In the genomic region with DNA sequence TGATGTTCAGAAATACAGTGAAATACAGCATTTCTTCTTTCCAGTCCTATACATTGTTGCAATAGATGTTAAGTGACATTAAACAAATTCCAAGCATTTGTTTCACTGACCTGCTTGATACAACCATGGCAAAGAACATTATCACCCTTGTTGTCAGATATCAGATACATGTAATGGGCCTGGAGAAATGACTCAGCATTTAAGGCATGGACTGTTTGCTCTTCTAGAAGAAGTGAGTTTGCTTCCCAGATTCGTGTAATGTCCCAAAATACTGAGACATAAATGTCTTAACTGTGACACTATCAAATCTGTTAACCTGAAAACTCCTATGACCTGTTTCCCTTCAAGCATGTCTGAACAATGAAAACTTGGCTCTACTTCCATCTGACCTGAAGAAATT, we compare ENCODE assay signal across 21 mouse cellular contexts. TPM values are rescaled to one million over a fixed set of nuclear protein-coding genes. Genes with fewer than 3 reads are reported as not detected.
DNase-seq lines count a peak whose midpoint lies in the region; TF ChIP-seq lines count a peak whose summit lies in the region.
"Had no signal": no experiment of that assay in that cellular context is flagged by ENCODE, and none has a peak within 500 bp of the region (broad histone marks: within the 10 kb centered on the region; RNA-seq: fewer than 3 reads in every experiment).

No protein-coding gene starts in this region.

- peak overlapping the region; percentile 66; the same call in 1 of the 2 replicates for H3K27ac ChIP-seq in spleen, adult 2 months (ENCODE audit: insufficient read depth, low read length)
- no peak overlapping the region for H3K27ac ChIP-seq in MEL (ENCODE audit: control insufficient read depth, low read depth, low read length)
- H3K27ac ChIP-seq in kidney, adult 2 months (ENCODE audit: insufficient read depth, low read depth, low read length), result no peak overlapping the region
- H3K27ac ChIP-seq: embryonic facial prominence, embryonic 13.5 days; embryonic facial prominence, embryonic 15.5 days; forebrain, embryonic 10.5 days; forebrain, embryonic 12.5 days had no signal

- TF ChIP-seq POLR2A in spleen, adult 2 months (IDR thresholded peaks at IDR 0.05; ENCODE audit: low read depth, low read length), result no peak
- TF ChIP-seq POLR2A in MEL (IDR thresholded peaks at IDR 0.05; ENCODE audit: control insufficient read depth in 1 of 2, insufficient read depth in 1 of 2, low read depth in 1 of 2, low read length in 2 of 2, poor library complexity in 1 of 2), result no peak
- no peak for TF ChIP-seq POLR2A in kidney, adult 2 months (IDR thresholded peaks at IDR 0.05; ENCODE audit: low read depth, low read length)

- H3K9me3 ChIP-seq in MEL (replicated peaks; ENCODE audit: insufficient read depth, low read length), result no peaks in the 10 kb centered on the region
- H3K9me3 ChIP-seq: embryonic facial prominence, embryonic 13.5 days; embryonic facial prominence, embryonic 15.5 days; forebrain, embryonic 10.5 days; forebrain, embryonic 12.5 days; G1E had no signal

- TF ChIP-seq EP300 in MEL (IDR thresholded peaks at IDR 0.05; ENCODE audit: low read depth in 1 of 2, low read length in 2 of 2), result peak in 1 of 2 experiments; percentile 30; a peak in 1 of 4 replicates

- intact Hi-C loops in left cerebral cortex, postnatal 25 days (cut with DNase I), result no loop called here

- H3K4me3 ChIP-seq in spleen, adult 2 months (ENCODE audit: extremely low read depth, insufficient read depth, insufficient read length), result no peak overlapping the region
- no peak overlapping the region for H3K4me3 ChIP-seq in MEL (ENCODE audit: control insufficient read depth in 1 of 2, insufficient read depth in 1 of 2, low read depth in 2 of 2, low read length in 2 of 2)
- no peak overlapping the region for H3K4me3 ChIP-seq in kidney, adult 2 months (ENCODE audit: insufficient read depth, low read depth, low read length)
- H3K4me3 ChIP-seq: embryonic facial prominence, embryonic 13.5 days; embryonic facial prominence, embryonic 15.5 days; erythroblast, embryonic 14.5 days; forebrain, embryonic 10.5 days; forebrain, embryonic 12.5 days had no signal

- peaks cover 6% of the 10 kb centered on the region; the same call in 1 of the 2 replicates for H3K36me3 ChIP-seq in spleen, adult 2 months (ENCODE audit: control insufficient read depth, insufficient read depth, low read length)
- peaks cover 0 to 9% of the 10 kb centered on the region in 2 experiments; a peak in 2 of 4 replicates for H3K36me3 ChIP-seq in MEL (ENCODE audit: control insufficient read depth in 1 of 2, insufficient read depth in 2 of 2, low read length in 2 of 2)
- no peaks in the 10 kb centered on the region for H3K36me3 ChIP-seq in kidney, adult 2 months (ENCODE audit: control insufficient read depth, insufficient read depth, low read length)
- H3K36me3 ChIP-seq: embryonic facial prominence, embryonic 13.5 days; embryonic facial prominence, embryonic 15.5 days; forebrain, embryonic 10.5 days; forebrain, embryonic 12.5 days; G1E had no signal

- no peak for TF ChIP-seq RAD21 in MEL (IDR thresholded peaks at IDR 0.05; ENCODE audit: low read depth, low read length)

- H3K27me3 ChIP-seq in spleen, adult 2 months (ENCODE audit: control insufficient read depth, insufficient read depth, low read length), result no peaks in the 10 kb centered on the region
- H3K27me3 ChIP-seq in MEL (ENCODE audit: control insufficient read depth in 1 of 2, insufficient read depth in 2 of 2, low read length in 2 of 2), result no peaks in the 10 kb centered on the region
- H3K27me3 ChIP-seq in kidney, adult 2 months (replicated peaks; ENCODE audit: control insufficient read depth, insufficient read depth, low read length), result no peaks in the 10 kb centered on the region
- H3K27me3 ChIP-seq: embryonic facial prominence, embryonic 13.5 days; embryonic facial prominence, embryonic 15.5 days; forebrain, embryonic 12.5 days had no signal

- H3K79me2 ChIP-seq in MEL (ENCODE audit: control insufficient read depth, insufficient read depth, low read length, poor library complexity), result no peaks in the 10 kb centered on the region

- H3K9ac ChIP-seq in MEL (ENCODE audit: control insufficient read depth, low read depth, low read length, poor library complexity, severe bottlenecking), result no peak overlapping the region
- H3K9ac ChIP-seq: embryonic facial prominence, embryonic 13.5 days; embryonic facial prominence, embryonic 15.5 days; forebrain, embryonic 12.5 days had no signal

- 62% methylated on average over 1 of the region's 1 CpGs for WGBS in spleen, adult 2 months
- 60% methylated on average over 1 of the region's 1 CpGs for WGBS in kidney, adult 2 months

- peaks cover 29% of the 10 kb centered on the region for H3K4me1 ChIP-seq in spleen, adult 2 months (ENCODE audit: control insufficient read depth, insufficient read depth, insufficient read length)
- H3K4me1 ChIP-seq in MEL (ENCODE audit: control insufficient read depth in 1 of 2, insufficient read depth in 2 of 2, low read length in 2 of 2), result peaks cover 5 to 11% of the 10 kb centered on the region in 2 experiments; a peak in 3 of 4 replicates
- no peaks in the 10 kb centered on the region for H3K4me1 ChIP-seq in kidney, adult 2 months (ENCODE audit: control insufficient read depth, insufficient read depth, low read length)
- H3K4me1 ChIP-seq: embryonic facial prominence, embryonic 13.5 days; embryonic facial prominence, embryonic 15.5 days; forebrain, embryonic 10.5 days; forebrain, embryonic 12.5 days had no signal

- DNase-seq in spleen, adult 2 months (ENCODE audit: low read depth in 1 of 2, low spot score in 2 of 2), result no peak
- DNase-seq in spleen, postnatal 14 days (ENCODE audit: low spot score in 2 of 2), result no peak
- DNase-seq in MEL (ENCODE audit: low read depth, low spot score), result no peak
- no peak for DNase-seq in kidney, adult 2 months
- DNase-seq in left cerebral cortex, postnatal 25 days (ENCODE audit: low spot score in 2 of 2), result no peak
- DNase-seq: adrenal gland, adult 2 months; adrenal gland, postnatal 10 days; adrenal gland, postnatal 25 days; cerebellum, adult 11 months; cerebellum, adult 18-20 months; cerebellum, adult 8-10 months; cerebellum, adult 9-11 months; cerebellum, postnatal 14 days; cerebellum, postnatal 36 days; embryo, embryonic 11 days had no signal

- TF ChIP-seq CTCF in spleen, adult 2 months (IDR thresholded peaks at IDR 0.05; ENCODE audit: extremely low read depth, insufficient read depth, insufficient read length, insufficient replicate concordance), result no peak
- no peak for TF ChIP-seq CTCF in MEL (IDR thresholded peaks at IDR 0.05 in 2 of 3, conservative IDR thresholded peaks at IDR 0.05 in 1 of 3; ENCODE audit: control insufficient read depth in 1 of 3, insufficient read depth in 1 of 3, low read depth in 2 of 3, low read length in 3 of 3, poor library complexity in 1 of 3, severe bottlenecking in 1 of 3)
- TF ChIP-seq CTCF in kidney, adult 2 months (conservative IDR thresholded peaks at IDR 0.05; ENCODE audit: insufficient read depth, insufficient read length, low read depth, low read length), result no peak

TF ChIP-seq in MEL, 35 proteins besides CTCF, POLR2A, EP300 and RAD21:
- TF ChIP-seq GATA1 (IDR thresholded peaks at IDR 0.05; ENCODE audit: low read depth, low read length), result peak; percentile 39; the same call in 1 of the 2 replicates
- TF ChIP-seq KAT2A (conservative IDR thresholded peaks at IDR 0.05; ENCODE audit: low read depth, low read length), result no peak
- TF ChIP-seq GABPA (IDR thresholded peaks at IDR 0.05; ENCODE audit: low read depth, low read length), result peak; percentile 72; the same call in 1 of the 2 replicates
- TF ChIP-seq MAFK (IDR thresholded peaks at IDR 0.05; ENCODE audit: borderline replicate concordance, low read depth, low read length), result peak; percentile 18; the same call in 1 of the 2 replicates

RNA-seq across cellular contexts. Expression of a gene that starts 52.6 kb away (rescaled TPM):
- polyA plus RNA-seq in spleen, adult 2 months (2012; rRNA removed), result 12.7 and 15.1 TPM in 2 replicates
- 188 and 238 TPM in 2 replicates for total RNA-seq in MEL (2012; rRNA removed)
- 100 to 1,000 TPM in 1 of 2 experiments, 10 to 100 TPM in 1; 93.4 to 180 TPM for polyA plus RNA-seq in MEL (2012; ENCODE audit: insufficient read depth in 1 of 2, insufficient read length in 2 of 2, low read depth in 1 of 2, low replicate concordance in 2 of 2, missing spikeins in 1 of 2)
- 10.2 and 15.0 TPM in 2 replicates for polyA plus RNA-seq in kidney, adult 2 months (2012; rRNA removed)
- total RNA-seq in left cerebral cortex, postnatal 25 days (2021), result 10 to 100 TPM; 11.9 to 13.2 TPM
